Mouse (Mus musculus): ENCODE data around the gene Tbx4. TPM values are rescaled to one million over a fixed set of nuclear protein-coding genes. Genes with fewer than 3 reads are reported as not detected.
A peak's percentile ranks its signal among the peaks of the same experiment; 100 is the strongest.

The Tbx4 gene
- polyA plus RNA-seq, 1 experiment from 2014 or later, result 0.20 TPM

DNA sequence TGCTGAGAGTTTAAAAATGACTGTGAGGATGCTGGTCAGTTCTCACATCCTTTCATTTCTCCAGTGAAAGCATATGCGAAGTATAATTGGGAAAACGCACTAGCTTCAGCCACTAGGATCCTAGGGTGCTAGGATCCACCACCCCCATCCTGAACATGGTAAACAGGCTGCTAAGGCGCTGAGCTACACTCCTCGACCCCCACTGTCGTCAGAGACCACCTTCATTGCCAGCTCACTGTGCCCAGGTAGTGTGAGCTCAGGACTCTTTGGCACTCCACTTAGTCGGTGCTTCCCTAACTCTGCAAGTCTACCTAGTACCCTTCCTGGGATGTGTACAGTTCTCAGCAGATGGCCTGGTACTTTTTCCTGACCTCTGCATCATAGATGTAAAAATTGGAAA, 6.5 kb downstream of the Tbx4 start:
- Histone ChIP-seq H3K27ac (no peak overlapping the region), H3K36me3 (no peaks in the 10 kb centered on the region), H3K4me3 (replicated peaks) (no peak overlapping the region), H3K9ac (replicated peaks) (no peak overlapping the region), H3K4me2 (replicated peaks) (no peak overlapping the region), H3K4me1 (replicated peaks) (peaks cover 20% of the 10 kb centered on the region), H3K27me3 (peaks cover 97% of the 10 kb centered on the region), H3K9me3 (no peaks in the 10 kb centered on the region)
- under 1% methylated on average over 6 of the region's 6 CpGs for WGBS
- no peak for ATAC-seq

DNA sequence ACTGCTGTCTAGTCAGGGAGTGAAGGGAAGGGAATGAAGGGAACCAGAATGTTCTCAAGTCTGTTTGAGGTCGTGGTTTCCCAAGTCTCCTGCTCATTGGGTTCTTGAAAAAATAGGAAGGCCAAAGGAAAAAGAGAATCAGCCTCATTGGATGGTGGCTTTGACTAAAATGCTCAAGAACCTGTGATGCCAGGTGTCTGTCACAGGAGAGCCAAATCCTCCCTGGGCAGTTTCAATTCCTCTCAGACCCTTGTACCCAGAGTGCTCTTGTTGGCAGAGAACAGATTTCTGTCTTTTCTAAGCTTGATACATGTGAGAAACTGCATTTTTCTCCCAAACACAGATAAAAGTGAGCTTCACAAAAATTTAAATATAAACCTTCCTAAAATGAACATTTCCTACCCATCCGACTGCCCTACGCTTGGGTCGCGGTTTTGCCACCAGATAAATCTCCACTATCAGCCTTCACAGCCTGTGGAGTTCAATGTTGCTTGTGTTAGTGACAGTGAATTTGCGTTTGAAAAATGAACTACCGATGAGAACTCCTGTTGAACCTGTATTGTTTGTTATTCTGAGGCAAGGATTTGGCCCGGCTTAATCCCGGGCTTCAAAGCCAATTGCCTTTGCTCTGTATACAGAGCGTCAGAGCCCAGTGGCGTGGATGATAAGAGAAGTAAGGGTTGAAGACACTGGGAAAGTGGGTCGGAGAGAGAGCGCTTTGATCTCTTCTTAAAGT, 7.3 kb downstream of the Tbx4 start:
- no peaks in the 10 kb centered on the region for H3K9me3 ChIP-seq
- H3K4me1 ChIP-seq (replicated peaks), result peaks cover 15% of the 10 kb centered on the region
- no peak for ATAC-seq
- 2% methylated on average over 13 of the region's 13 CpGs for WGBS
- H3K4me3 ChIP-seq (replicated peaks), result no peak overlapping the region
- H3K27ac ChIP-seq, result no peak overlapping the region
- no peak overlapping the region for H3K9ac ChIP-seq (replicated peaks)
- H3K36me3 ChIP-seq, result no peaks in the 10 kb centered on the region
- no peak overlapping the region for H3K4me2 ChIP-seq (replicated peaks)
- H3K27me3 ChIP-seq, result peaks cover 100% of the 10 kb centered on the region

- no peaks in the 10 kb centered on the region for H3K9me3 ChIP-seq
- no peaks in the 10 kb centered on the region for H3K36me3 ChIP-seq
- H3K4me1 ChIP-seq (replicated peaks), result peaks cover 14% of the 10 kb centered on the region
- H3K4me3 ChIP-seq (replicated peaks), result no peak overlapping the region
- H3K4me2 ChIP-seq (replicated peaks), result no peak overlapping the region
- H3K9ac ChIP-seq (replicated peaks), result no peak overlapping the region
- ATAC-seq, result no peak
- H3K27me3 ChIP-seq, result peaks cover 98% of the 10 kb centered on the region
- WGBS, result 3% methylated on average over 3 of the region's 3 CpGs
- no peak overlapping the region for H3K27ac ChIP-seq
Measured at GRCm38 (mm10) chr11:85894136-85894530, 7.9 kb downstream of the Tbx4 start.

- H3K4me3 ChIP-seq (replicated peaks), result peak overlapping the region; percentile 29
- H3K4me2 ChIP-seq (replicated peaks), result peak overlapping the region; percentile 51
- peak; percentile 48; the same call in 1 of the 2 replicates for ATAC-seq
- no peaks in the 10 kb centered on the region for H3K36me3 ChIP-seq
- WGBS, result 1% methylated on average over 43 of the region's 43 CpGs
- peak overlapping the region; percentile 51 for H3K9ac ChIP-seq (replicated peaks)
- H3K4me1 ChIP-seq (replicated peaks), result peaks cover 14% of the 10 kb centered on the region
- H3K9me3 ChIP-seq, result no peaks in the 10 kb centered on the region
- no peak overlapping the region for H3K27ac ChIP-seq
- H3K27me3 ChIP-seq, result peaks cover 95% of the 10 kb centered on the region
Measured at GRCm38 (mm10) chr11:85894731-85895545, 8.7 kb downstream of the Tbx4 start.

- no peak overlapping the region for H3K4me2 ChIP-seq (replicated peaks)
- H3K4me3 ChIP-seq (replicated peaks), result no peak overlapping the region
- peaks cover 9% of the 10 kb centered on the region for H3K4me1 ChIP-seq (replicated peaks)
- ATAC-seq, result no peak
- H3K9ac ChIP-seq (replicated peaks), result no peak overlapping the region
- H3K36me3 ChIP-seq, result no peaks in the 10 kb centered on the region
- H3K27me3 ChIP-seq, result peaks cover 94% of the 10 kb centered on the region
- 36% methylated on average over 12 of the region's 13 CpGs for WGBS
- H3K27ac ChIP-seq, result no peak overlapping the region
- no peaks in the 10 kb centered on the region for H3K9me3 ChIP-seq
Measured at GRCm38 (mm10) chr11:85896335-85896985, 10.2 kb downstream of the Tbx4 start.

GRCm38 (mm10) chr11:85900291-85900690, 14.1 kb downstream of the Tbx4 start:
- Histone ChIP-seq H3K9ac (replicated peaks) (no peak overlapping the region), H3K4me3 (replicated peaks) (no peak overlapping the region), H3K27ac (no peak overlapping the region), H3K36me3 (no peaks in the 10 kb centered on the region), H3K4me1 (replicated peaks) (peaks cover 2% of the 10 kb centered on the region), H3K4me2 (replicated peaks) (no peak overlapping the region), H3K9me3 (no peaks in the 10 kb centered on the region), H3K27me3 (peaks cover 67% of the 10 kb centered on the region)
- ATAC-seq, result no peak

GRCm38 (mm10) chr11:85909514-85909913, 23.3 kb downstream of the Tbx4 start:
- Histone ChIP-seq H3K27ac (no peak overlapping the region), H3K36me3 (no peaks in the 10 kb centered on the region), H3K4me1 (replicated peaks) (peaks cover 7% of the 10 kb centered on the region), H3K4me3 (replicated peaks) (no peak overlapping the region), H3K4me2 (replicated peaks) (no peak overlapping the region), H3K9ac (replicated peaks) (no peak overlapping the region), H3K27me3 (peaks cover 16% of the 10 kb centered on the region; the same call in 1 of the 2 replicates), H3K9me3 (no peaks in the 10 kb centered on the region)
- 67% methylated on average over 4 of the region's 4 CpGs for WGBS
- ATAC-seq, result no peak

DNA sequence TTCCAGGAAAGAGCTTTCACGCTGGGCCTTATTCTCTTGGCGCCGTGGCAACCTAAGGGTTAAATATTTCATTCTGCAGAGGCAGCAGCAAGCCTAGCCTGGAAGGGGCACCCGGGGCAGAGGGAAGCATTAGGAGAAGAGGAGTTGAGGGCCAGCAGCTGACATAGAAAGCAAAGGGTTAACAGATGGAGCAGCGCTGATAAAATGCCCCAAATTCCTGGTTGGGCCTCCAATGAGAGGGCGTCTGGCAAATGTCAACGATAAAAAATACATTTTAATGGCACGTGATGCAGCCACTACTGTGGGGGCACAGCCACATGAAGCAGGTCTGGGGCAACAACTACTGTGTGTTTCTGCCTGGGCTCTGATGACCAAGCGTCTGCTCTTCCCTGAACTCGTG, 23.9 kb downstream of the Tbx4 start:
- Histone ChIP-seq H3K36me3 (no peaks in the 10 kb centered on the region), H3K4me3 (replicated peaks) (no peak overlapping the region), H3K4me1 (replicated peaks) (peaks cover 7% of the 10 kb centered on the region), H3K9ac (replicated peaks) (no peak overlapping the region), H3K27me3 (peaks cover 16% of the 10 kb centered on the region; the same call in 1 of the 2 replicates), H3K9me3 (no peaks in the 10 kb centered on the region), H3K27ac (no peak overlapping the region), H3K4me2 (replicated peaks) (no peak overlapping the region)
- 42% methylated on average over 10 of the region's 10 CpGs for WGBS
- no peak for ATAC-seq

DNA sequence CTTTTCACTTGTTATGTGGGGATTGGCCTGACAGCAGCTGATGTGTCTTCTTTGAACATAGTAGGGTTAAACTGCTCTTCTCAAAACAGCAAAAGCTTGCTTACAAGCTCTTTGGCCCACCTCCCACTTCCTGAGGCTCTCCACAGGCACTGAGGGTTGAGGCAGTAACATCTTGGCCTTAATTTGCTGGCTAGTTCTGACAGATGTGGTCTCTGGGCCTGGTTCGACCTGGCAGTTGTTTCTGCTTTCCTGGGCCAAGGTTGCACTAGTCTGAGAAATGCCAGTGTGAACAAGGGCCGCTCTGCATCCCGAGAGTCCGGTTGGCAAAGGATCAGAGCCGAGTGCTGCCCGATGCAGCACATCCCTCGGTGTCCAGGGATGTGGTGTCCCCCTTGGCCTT, 27.3 kb downstream of the Tbx4 start:
- H3K4me3 ChIP-seq (replicated peaks), result no peak overlapping the region
- no peak overlapping the region for H3K9ac ChIP-seq (replicated peaks)
- WGBS, result 91% methylated on average over 7 of the region's 7 CpGs
- H3K36me3 ChIP-seq, result no peaks in the 10 kb centered on the region
- H3K27ac ChIP-seq, result no peak overlapping the region
- peaks cover 13% of the 10 kb centered on the region; the same call in 1 of the 2 replicates for H3K27me3 ChIP-seq
- peaks cover 34% of the 10 kb centered on the region for H3K4me1 ChIP-seq (replicated peaks)
- no peaks in the 10 kb centered on the region for H3K9me3 ChIP-seq
- no peak for ATAC-seq
- H3K4me2 ChIP-seq (replicated peaks), result no peak overlapping the region

- Histone ChIP-seq H3K9ac (replicated peaks) (no peak overlapping the region), H3K4me3 (replicated peaks) (no peak overlapping the region), H3K4me2 (replicated peaks) (peak overlapping the region; percentile 23; the same call in 1 of the 2 replicates), H3K9me3 (no peaks in the 10 kb centered on the region), H3K36me3 (no peaks in the 10 kb centered on the region), H3K4me1 (replicated peaks) (peaks cover 32% of the 10 kb centered on the region), H3K27ac (no peak overlapping the region), H3K27me3 (peaks cover under 1% of the 10 kb centered on the region; the same call in 1 of the 2 replicates)
- 29% methylated on average over 12 of the region's 12 CpGs for WGBS
- 0 out of 2 replicates have a peak, but pooled peaks have one; percentile 28 for ATAC-seq
Measured at GRCm38 (mm10) chr11:85917091-85917992, 31.1 kb downstream of the Tbx4 start.

- Histone ChIP-seq H3K9me3 (no peaks in the 10 kb centered on the region), H3K9ac (replicated peaks) (no peak overlapping the region), H3K36me3 (no peaks in the 10 kb centered on the region), H3K4me2 (replicated peaks) (peak overlapping the region; percentile 23; the same call in 1 of the 2 replicates), H3K27ac (peak overlapping the region; percentile 52; the same call in 1 of the 2 replicates), H3K27me3 (peaks cover 6% of the 10 kb centered on the region), H3K4me1 (replicated peaks) (peaks cover 32% of the 10 kb centered on the region), H3K4me3 (replicated peaks) (no peak overlapping the region)
- ATAC-seq, result peak; percentile 22
- WGBS, result 10% methylated on average over 11 of the region's 11 CpGs
Measured at GRCm38 (mm10) chr11:85917993-85918325, 31.7 kb downstream of the Tbx4 start.
